Mouse (Mus musculus) gastrocnemius, adult 2 months (tissue): ENCODE measurements around the gene Foxp2. TPM values are rescaled to one million over a fixed set of nuclear protein-coding genes. Genes with fewer than 3 reads are reported as not detected.

Experiments used
- DNase-seq: peaks from one replicate; pipeline ENCODE4 v3.0.0; 2022
- H3K27ac ChIP-seq: fragments of 200-600 bp; 2 replicates; pipeline ENCODE4 v1.8.1; 2022; ENCODE audit warnings: mild to moderate bottlenecking
- H3K4me3 ChIP-seq: fragments of 200-600 bp; 2 replicates; pipeline ENCODE4 v1.8.1; 2022; ENCODE audit warnings: mild to moderate bottlenecking, moderate library complexity
- CTCF ChIP-seq: fragments of 200-600 bp; IDR thresholded peaks from 2 replicates; pipeline ENCODE4 v1.8.1; 2022; ENCODE audit warnings: antibody characterized with exemption, mild to moderate bottlenecking, moderate library complexity
- intact Hi-C: fragments of 180-260 bp; cut with DNase I; formaldehyde crosslinking; loops from one replicate; pipeline ENCODE4 v1.15.1; 2025
- microRNA-seq: library from miRNA; unstranded; fragments of <30 nt; microRNA quantifications from one replicate; pipeline ENCODE4 v1.2.0, GENCODE M21; 2021
- total RNA-seq, 2 experiments: library from RNA; stranded (reverse); gene quantifications; 2 replicates each; pipeline ENCODE4 v1.2.3; 2021

The Foxp2 gene
- total RNA-seq, 2 experiments from 2014 or later = 1.4 to 2.8 TPM

DNA sequence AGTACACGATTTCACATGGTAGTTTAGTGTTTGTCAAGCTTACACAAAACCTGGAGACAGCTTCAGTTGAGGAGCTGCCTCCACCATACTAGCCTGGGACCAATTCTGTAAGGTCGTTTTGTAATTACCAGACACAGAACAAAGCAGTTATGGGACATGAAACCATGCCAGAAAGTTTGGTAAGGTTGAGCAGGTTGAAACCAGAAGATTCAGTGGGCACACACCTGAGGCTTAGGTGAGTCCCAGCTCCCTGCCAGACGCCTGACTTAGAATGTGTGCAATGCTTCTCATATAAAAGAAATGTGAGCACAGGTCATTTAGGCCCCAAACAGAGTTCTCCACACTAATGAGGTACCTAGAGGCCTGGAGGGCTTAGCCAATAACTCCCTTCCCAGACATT lies 564.3 kb downstream of the Foxp2 start:
- no peak for DNase-seq
- H3K4me3 ChIP-seq = no peak overlapping the region
- intact Hi-C loops = no loop called here
- TF ChIP-seq CTCF = no peak
- no peak overlapping the region for H3K27ac ChIP-seq

DNA sequence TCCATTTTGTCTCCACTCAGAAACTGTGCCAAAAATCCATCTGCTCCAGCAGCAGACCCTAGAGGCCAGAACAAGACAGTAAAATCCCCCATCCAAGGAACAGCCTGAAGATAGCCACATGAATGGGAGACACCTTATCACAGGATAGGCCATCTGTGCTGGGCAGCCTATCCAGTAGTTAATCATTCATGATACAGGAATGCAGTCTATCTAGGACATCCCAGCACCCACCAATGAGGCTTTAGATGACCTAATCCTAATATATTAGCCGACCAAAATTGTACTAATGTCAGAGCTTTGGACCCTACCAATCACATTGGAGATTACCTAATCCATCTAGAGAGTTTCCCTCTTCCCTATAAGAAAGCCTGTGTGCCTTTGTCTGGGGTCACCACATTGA lies 565.5 kb downstream of the Foxp2 start:
- intact Hi-C loops = no loop called here

DNA sequence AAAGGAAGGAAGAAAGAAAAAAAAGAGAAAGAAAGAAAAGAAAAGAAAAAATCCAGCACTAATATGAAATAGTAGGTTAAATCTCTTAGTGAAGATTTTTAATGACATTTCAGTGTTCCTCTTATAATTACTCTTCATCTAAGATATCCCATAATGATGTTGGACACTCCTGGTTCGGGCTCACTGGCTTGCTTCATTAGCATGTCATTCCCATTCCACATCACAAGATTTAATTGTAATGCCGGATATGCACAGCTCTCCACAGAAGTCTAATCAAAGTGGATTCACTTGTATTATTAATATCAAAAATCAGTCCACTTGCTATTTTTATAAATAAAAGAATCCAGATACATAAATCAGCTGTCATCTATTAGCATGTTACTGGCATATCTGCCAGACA lies 585.8 kb downstream of the Foxp2 start:
- H3K4me3 ChIP-seq = no peak overlapping the region
- no peak for TF ChIP-seq CTCF
- H3K27ac ChIP-seq = no peak overlapping the region
- intact Hi-C loops = no loop called here
- DNase-seq = no peak

More for the DNA sequence above, 565.5 kb downstream of the Foxp2 start:
- TF ChIP-seq CTCF = no peak
- Histone ChIP-seq H3K4me3 (no peak overlapping the region), H3K27ac (no peak overlapping the region)
- DNase-seq = no peak

Small RNA genes lying within 50 kb of the gene (microRNA-seq; reads per million reads assigned to microRNA genes)
- not detected for gene Gm25470

Other genes with a start within 250 kb of the Foxp2 start
- 100 to 1,000 TPM; 226 to 230 TPM for gene Ppp1r3a, start 146.1 kb upstream of the Foxp2 start, total RNA-seq